Mouse (Mus musculus): ENCODE data around the gene Satb2.
A peak's percentile ranks its signal among the peaks of the same experiment; 100 is the strongest.

Satb2 gene

GRCm38 (mm10) chr1:56972950-56973592, 5.4 kb downstream of the Satb2 start:
- peak; percentile 95 for DNase-seq

GRCm38 (mm10) chr1:56972251-56972949, 6.0 kb downstream of the Satb2 start:
- DNase-seq: peak in 1 of 2 experiments; percentile 30

GRCm38 (mm10) chr1:56971942-56972250, 6.6 kb downstream of the Satb2 start:
- no peak for DNase-seq

- DNase-seq: no peak
Measured at GRCm38 (mm10) chr1:56971441-56971861, 7.0 kb downstream of the Satb2 start.

GRCm38 (mm10) chr1:56970740-56971141, 7.7 kb downstream of the Satb2 start:
- DNase-seq: no peak

GRCm38 (mm10) chr1:56969364-56970360, 8.8 kb downstream of the Satb2 start:
- DNase-seq: no peak

- no peak for DNase-seq
Measured at GRCm38 (mm10) chr1:56965879-56966579, 12.4 kb downstream of the Satb2 start.

- no peak for DNase-seq
Measured at GRCm38 (mm10) chr1:56964493-56964892, 14.0 kb downstream of the Satb2 start.

GRCm38 (mm10) chr1:56963291-56963690, 15.2 kb downstream of the Satb2 start:
- DNase-seq: no peak

- DNase-seq: no peak
Measured at GRCm38 (mm10) chr1:56958996-56959395, 19.5 kb downstream of the Satb2 start.

- DNase-seq: no peak
Measured at GRCm38 (mm10) chr1:56957942-56958341, 20.5 kb downstream of the Satb2 start.

GRCm38 (mm10) chr1:56956811-56957210, 21.6 kb downstream of the Satb2 start:
- DNase-seq: no peak

GRCm38 (mm10) chr1:56955739-56956085, 22.7 kb downstream of the Satb2 start:
- DNase-seq: no peak

GRCm38 (mm10) chr1:56955055-56955738, 23.3 kb downstream of the Satb2 start:
- no peak for DNase-seq

GRCm38 (mm10) chr1:56953538-56953937, 24.9 kb downstream of the Satb2 start:
- DNase-seq: no peak

- no peak for DNase-seq
Measured at GRCm38 (mm10) chr1:56951980-56952379, 26.5 kb downstream of the Satb2 start.

GRCm38 (mm10) chr1:56951525-56951924, 26.9 kb downstream of the Satb2 start:
- no peak for DNase-seq

GRCm38 (mm10) chr1:56939432-56939831, 39.0 kb downstream of the Satb2 start:
- no peak for DNase-seq

- no peak for DNase-seq
Measured at GRCm38 (mm10) chr1:56938432-56938831, 40.0 kb downstream of the Satb2 start.

- no peak for DNase-seq
Measured at GRCm38 (mm10) chr1:56936554-56936953, 41.9 kb downstream of the Satb2 start.

GRCm38 (mm10) chr1:56933821-56934220, 44.6 kb downstream of the Satb2 start:
- no peak for DNase-seq

- no peak for DNase-seq
Measured at GRCm38 (mm10) chr1:56930096-56930495, 48.4 kb downstream of the Satb2 start.

Data from lung, adult 18-20 months (tissue).